Mouse (Mus musculus): Measurements from ENCODE around the gene Iah1. TPM values are rescaled to one million over a fixed set of nuclear protein-coding genes. Genes with fewer than 3 reads are reported as not detected.

Gene Iah1
- polyA plus RNA-seq, 1 experiment = 50.1 TPM

- DNase-seq = no peak
- 98% methylated on average over 7 of the region's 7 CpGs for WGBS
- peaks cover 78% of the 10 kb centered on the region for H3K36me3 ChIP-seq (ENCODE audit: control insufficient read depth, insufficient read depth, low read length)
Measured at GRCm38 (mm10) chr12:21301324-21301723, 14.9 kb upstream of the Iah1 start.

DNA sequence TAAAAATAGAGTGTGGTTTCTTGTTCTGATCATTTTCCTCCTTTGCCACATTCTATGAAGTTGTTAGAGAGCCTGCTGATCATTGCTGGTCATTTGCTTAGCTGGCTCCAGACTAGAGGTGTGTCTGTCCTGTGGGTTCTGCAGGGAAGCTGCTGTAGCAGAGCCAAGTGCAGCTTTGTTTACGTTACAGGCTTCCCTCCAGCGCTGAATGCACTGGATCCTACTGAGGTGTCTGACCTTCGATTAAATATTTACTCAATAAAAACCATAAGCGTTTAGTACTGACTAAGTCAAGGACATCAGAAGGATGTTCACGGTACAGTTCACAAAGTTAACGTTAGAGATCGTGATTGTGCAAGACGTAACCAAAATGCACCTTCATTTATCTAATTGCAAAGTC lies 14.3 kb upstream of the Iah1 start:
- Histone ChIP-seq H3K27ac (ENCODE audit: control insufficient read depth, insufficient read depth, low read length) (no peak overlapping the region), H3K4me1 (replicated peaks; ENCODE audit: control insufficient read depth, insufficient read depth, low read length) (no peaks in the 10 kb centered on the region), H3K27me3 (ENCODE audit: control insufficient read depth, insufficient read depth, low read length) (no peaks in the 10 kb centered on the region), H3K4me3 (ENCODE audit: control insufficient read depth, insufficient read depth, low read length) (no peak overlapping the region), H3K36me3 (ENCODE audit: control insufficient read depth, insufficient read depth, low read length) (peaks cover 78% of the 10 kb centered on the region)
- TF ChIP-seq CTCF (IDR thresholded peaks at IDR 0.05; ENCODE audit: borderline replicate concordance, control insufficient read depth, extremely low read depth, insufficient read depth, low read length, poor library complexity) (no peak), POLR2A (IDR thresholded peaks at IDR 0.05; ENCODE audit: control insufficient read depth, extremely low read depth, insufficient read depth, low read length, poor library complexity) (no peak)
- no peak for DNase-seq
- 92% methylated on average over 8 of the region's 8 CpGs for WGBS

More at GRCm38 (mm10) chr12:21301324-21301723, 14.9 kb upstream of the Iah1 start:
- Histone ChIP-seq H3K4me3 (ENCODE audit: control insufficient read depth, insufficient read depth, low read length) (no peak overlapping the region), H3K27me3 (ENCODE audit: control insufficient read depth, insufficient read depth, low read length) (no peaks in the 10 kb centered on the region), H3K4me1 (replicated peaks; ENCODE audit: control insufficient read depth, insufficient read depth, low read length) (no peaks in the 10 kb centered on the region), H3K27ac (ENCODE audit: control insufficient read depth, insufficient read depth, low read length) (no peak overlapping the region)
- TF ChIP-seq POLR2A (IDR thresholded peaks at IDR 0.05; ENCODE audit: control insufficient read depth, extremely low read depth, insufficient read depth, low read length, poor library complexity) = no peak

- no peaks in the 10 kb centered on the region for H3K27me3 ChIP-seq (ENCODE audit: control insufficient read depth, insufficient read depth, low read length)
- WGBS = 89% methylated on average over 5 of the region's 5 CpGs
- no peak for DNase-seq
- TF ChIP-seq POLR2A (IDR thresholded peaks at IDR 0.05; ENCODE audit: control insufficient read depth, extremely low read depth, insufficient read depth, low read length, poor library complexity) = no peak
- H3K36me3 ChIP-seq (ENCODE audit: control insufficient read depth, insufficient read depth, low read length) = peaks cover 78% of the 10 kb centered on the region
- H3K4me3 ChIP-seq (ENCODE audit: control insufficient read depth, insufficient read depth, low read length) = no peak overlapping the region
- H3K4me1 ChIP-seq (replicated peaks; ENCODE audit: control insufficient read depth, insufficient read depth, low read length) = no peaks in the 10 kb centered on the region
- no peak overlapping the region for H3K27ac ChIP-seq (ENCODE audit: control insufficient read depth, insufficient read depth, low read length)
Measured at GRCm38 (mm10) chr12:21302361-21302783, 13.8 kb upstream of the Iah1 start.

- Histone ChIP-seq H3K27me3 (ENCODE audit: control insufficient read depth, insufficient read depth, low read length) (no peaks in the 10 kb centered on the region), H3K4me1 (replicated peaks; ENCODE audit: control insufficient read depth, insufficient read depth, low read length) (no peaks in the 10 kb centered on the region), H3K27ac (ENCODE audit: control insufficient read depth, insufficient read depth, low read length) (no peak overlapping the region), H3K36me3 (ENCODE audit: control insufficient read depth, insufficient read depth, low read length) (peaks cover 78% of the 10 kb centered on the region), H3K4me3 (ENCODE audit: control insufficient read depth, insufficient read depth, low read length) (no peak overlapping the region)
- no peak for TF ChIP-seq POLR2A (IDR thresholded peaks at IDR 0.05; ENCODE audit: control insufficient read depth, extremely low read depth, insufficient read depth, low read length, poor library complexity)
- TF ChIP-seq CTCF (IDR thresholded peaks at IDR 0.05; ENCODE audit: borderline replicate concordance, control insufficient read depth, extremely low read depth, insufficient read depth, low read length, poor library complexity) = no peak
- 98% methylated on average over 4 of the region's 4 CpGs for WGBS
- DNase-seq = no peak
Measured at GRCm38 (mm10) chr12:21305741-21306140, 10.4 kb upstream of the Iah1 start.

- peaks cover 77% of the 10 kb centered on the region for H3K36me3 ChIP-seq (ENCODE audit: control insufficient read depth, insufficient read depth, low read length)
- no peaks in the 10 kb centered on the region for H3K27me3 ChIP-seq (ENCODE audit: control insufficient read depth, insufficient read depth, low read length)
- H3K4me3 ChIP-seq (ENCODE audit: control insufficient read depth, insufficient read depth, low read length) = no peak overlapping the region
- DNase-seq = no peak
- H3K27ac ChIP-seq (ENCODE audit: control insufficient read depth, insufficient read depth, low read length) = no peak overlapping the region
- H3K4me1 ChIP-seq (replicated peaks; ENCODE audit: control insufficient read depth, insufficient read depth, low read length) = no peaks in the 10 kb centered on the region
- WGBS = 97% methylated on average over 4 of the region's 4 CpGs
- TF ChIP-seq POLR2A (IDR thresholded peaks at IDR 0.05; ENCODE audit: control insufficient read depth, extremely low read depth, insufficient read depth, low read length, poor library complexity) (no peak), CTCF (IDR thresholded peaks at IDR 0.05; ENCODE audit: borderline replicate concordance, control insufficient read depth, extremely low read depth, insufficient read depth, low read length, poor library complexity) (no peak)
Measured at GRCm38 (mm10) chr12:21306721-21307120, 9.5 kb upstream of the Iah1 start.

GRCm38 (mm10) chr12:21312201-21312600 lies 4.0 kb upstream of the Iah1 start:
- Histone ChIP-seq H3K27me3 (ENCODE audit: control insufficient read depth, insufficient read depth, low read length) (no peaks in the 10 kb centered on the region), H3K4me1 (replicated peaks; ENCODE audit: control insufficient read depth, insufficient read depth, low read length) (peaks cover 2% of the 10 kb centered on the region; the same call in 1 of the 2 replicates), H3K36me3 (ENCODE audit: control insufficient read depth, insufficient read depth, low read length) (peaks cover 45% of the 10 kb centered on the region), H3K27ac (ENCODE audit: control insufficient read depth, insufficient read depth, low read length) (no peak overlapping the region), H3K4me3 (ENCODE audit: control insufficient read depth, insufficient read depth, low read length) (no peak overlapping the region)
- no peak for TF ChIP-seq POLR2A (IDR thresholded peaks at IDR 0.05; ENCODE audit: control insufficient read depth, extremely low read depth, insufficient read depth, low read length, poor library complexity)
- no peak for TF ChIP-seq CTCF (IDR thresholded peaks at IDR 0.05; ENCODE audit: borderline replicate concordance, control insufficient read depth, extremely low read depth, insufficient read depth, low read length, poor library complexity)
- 95% methylated on average over 5 of the region's 5 CpGs for WGBS
- DNase-seq = no peak

DNA sequence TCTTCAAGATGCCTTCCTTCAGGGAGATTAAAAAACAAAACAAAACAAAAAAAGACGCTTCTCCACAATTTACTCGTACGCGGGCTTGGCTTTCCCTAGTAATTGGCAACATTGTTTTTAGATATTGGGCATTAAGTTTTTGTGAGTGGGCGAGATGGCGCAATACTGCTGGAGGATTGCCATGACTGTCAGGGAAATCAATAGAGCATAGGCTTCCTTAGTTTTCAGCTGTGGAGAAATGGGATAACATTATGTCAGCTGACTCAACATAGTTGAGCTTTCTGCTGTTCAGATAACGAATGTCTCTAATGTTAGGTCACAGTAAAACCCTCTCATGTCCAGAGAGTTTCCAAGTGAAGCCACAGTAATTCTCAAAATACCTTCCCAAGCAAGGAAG lies 678 bp downstream of the Iah1 start:
- H3K27ac ChIP-seq (ENCODE audit: control insufficient read depth, insufficient read depth, low read length) = no peak overlapping the region
- peaks cover 4% of the 10 kb centered on the region; the same call in 1 of the 2 replicates for H3K4me1 ChIP-seq (replicated peaks; ENCODE audit: control insufficient read depth, insufficient read depth, low read length)
- no peak overlapping the region for H3K4me3 ChIP-seq (ENCODE audit: control insufficient read depth, insufficient read depth, low read length)
- no peak for TF ChIP-seq POLR2A (IDR thresholded peaks at IDR 0.05; ENCODE audit: control insufficient read depth, extremely low read depth, insufficient read depth, low read length, poor library complexity)
- no peak for TF ChIP-seq CTCF (IDR thresholded peaks at IDR 0.05; ENCODE audit: borderline replicate concordance, control insufficient read depth, extremely low read depth, insufficient read depth, low read length, poor library complexity)
- H3K36me3 ChIP-seq (ENCODE audit: control insufficient read depth, insufficient read depth, low read length) = peaks cover 9% of the 10 kb centered on the region; the same call in 1 of the 2 replicates
- no peaks in the 10 kb centered on the region for H3K27me3 ChIP-seq (ENCODE audit: control insufficient read depth, insufficient read depth, low read length)
- WGBS = 65% methylated on average over 7 of the region's 7 CpGs
- DNase-seq = no peak
